Mouse (Mus musculus) frontal cortex, postnatal 25 days (tissue): ENCODE data around the gene Arhgef3.

Experiments
- DNase-seq, 2 experiments: peaks; one replicate each; pipeline ENCODE4 v3.0.0; 2022; ENCODE audit warnings: low spot score in 2 of 2

The Arhgef3 gene

GRCm38 (mm10) chr14:27409662-27410061 is 295.0 kb downstream of the Arhgef3 start:
- no peak for DNase-seq

GRCm38 (mm10) chr14:27411492-27411891 is 296.8 kb downstream of the Arhgef3 start:
- no peak for DNase-seq

- DNase-seq = no peak
These were observed 298.0 kb downstream of the Arhgef3 start for GRCm38 (mm10) chr14:27412699-27413098.

- no peak for DNase-seq
These were observed 299.3 kb downstream of the Arhgef3 start for GRCm38 (mm10) chr14:27413961-27414360.

GRCm38 (mm10) chr14:27420816-27421215 is 306.1 kb downstream of the Arhgef3 start:
- DNase-seq = no peak

GRCm38 (mm10) chr14:27422301-27422700 is 307.6 kb downstream of the Arhgef3 start:
- no peak for DNase-seq

GRCm38 (mm10) chr14:27428573-27428972 is 313.9 kb downstream of the Arhgef3 start, which contains the start of gene Fam208a:
Gene Fam208a (plus strand): TSS chr14:27428834.
- peak; percentile 83 to 85 for DNase-seq

GRCm38 (mm10) chr14:27428973-27429711 is 314.4 kb downstream of the Arhgef3 start:
- peak; percentile 63 to 71 for DNase-seq

- DNase-seq = no peak
These were observed 315.6 kb downstream of the Arhgef3 start for GRCm38 (mm10) chr14:27430280-27430679.

- no peak for DNase-seq
These were observed 317.4 kb downstream of the Arhgef3 start for GRCm38 (mm10) chr14:27432064-27432463.

- DNase-seq = no peak
These were observed 321.4 kb downstream of the Arhgef3 start for GRCm38 (mm10) chr14:27436116-27436515.

GRCm38 (mm10) chr14:27436826-27437225 is 322.1 kb downstream of the Arhgef3 start:
- DNase-seq = no peak

GRCm38 (mm10) chr14:27440921-27441320 is 326.2 kb downstream of the Arhgef3 start:
- DNase-seq = no peak

GRCm38 (mm10) chr14:27444851-27445281 is 330.2 kb downstream of the Arhgef3 start:
- no peak for DNase-seq

GRCm38 (mm10) chr14:27446963-27447362 is 332.3 kb downstream of the Arhgef3 start:
- no peak for DNase-seq
